Mouse (Mus musculus) olfactory bulb, adult 2 months (tissue): ENCODE data around the gene Polr3c. TPM values are rescaled to one million over a fixed set of nuclear protein-coding genes. Genes with fewer than 3 reads are reported as not detected.
"Not testable (repeated sequence)": the region's sequence is repeated elsewhere in the genome, so short reads cannot be mapped to it uniquely, and the experiment has no call there.

Experiments used
- H3K27ac ChIP-seq: fragments of 200-500 bp; 2 replicates; pipeline ENCODE4 v1.5.1; 2012; ENCODE audit warnings: low read depth, low read length; ENCODE audit not compliant: insufficient read depth
- H3K4me1 ChIP-seq: fragments of 200-500 bp; 2 replicates; pipeline ENCODE4 v1.6.1; 2012; ENCODE audit warnings: low read length; ENCODE audit not compliant: control insufficient read depth, insufficient read depth
- H3K4me3 ChIP-seq: fragments of 200-500 bp; 2 replicates; pipeline ENCODE4 v1.5.1; 2012; ENCODE audit warnings: mild to moderate bottlenecking, low read depth, low read length, moderate library complexity; ENCODE audit not compliant: insufficient read depth
- CTCF ChIP-seq: fragments of 200-500 bp; IDR thresholded peaks from 2 replicates; pipeline ENCODE4 v1.5.1; 2012; ENCODE audit warnings: low read depth, mild to moderate bottlenecking, low read length, moderate library complexity; ENCODE audit not compliant: insufficient read depth
- POLR2A ChIP-seq: fragments of 200-500 bp; IDR thresholded peaks from 2 replicates; pipeline ENCODE4 v1.6.1; 2012; ENCODE audit warnings: mild to moderate bottlenecking, low read depth, low read length, moderate library complexity; ENCODE audit not compliant: insufficient read depth
- whole genome bisulfite sequencing: fragments of 180-500 bp; shearing (Covaris S2); methylation state at CpG from one replicate; pipeline ENCODE4 v1.1.7; 2018; 5-methylcytosine and 5-hydroxymethylcytosine counted together
- polyA plus RNA-seq: library from polyadenylated mRNA; stranded (reverse); fragments of >200 nt; gene quantifications from 2 replicates; pipeline ENCODE4 v1.2.4, GENCODE M21; 2012; ENCODE audit warnings: low replicate concordance; ENCODE audit not compliant: missing spikeins, insufficient read depth, insufficient read length

The Polr3c gene
- polyA plus RNA-seq, 1 experiment = not detected

DNA sequence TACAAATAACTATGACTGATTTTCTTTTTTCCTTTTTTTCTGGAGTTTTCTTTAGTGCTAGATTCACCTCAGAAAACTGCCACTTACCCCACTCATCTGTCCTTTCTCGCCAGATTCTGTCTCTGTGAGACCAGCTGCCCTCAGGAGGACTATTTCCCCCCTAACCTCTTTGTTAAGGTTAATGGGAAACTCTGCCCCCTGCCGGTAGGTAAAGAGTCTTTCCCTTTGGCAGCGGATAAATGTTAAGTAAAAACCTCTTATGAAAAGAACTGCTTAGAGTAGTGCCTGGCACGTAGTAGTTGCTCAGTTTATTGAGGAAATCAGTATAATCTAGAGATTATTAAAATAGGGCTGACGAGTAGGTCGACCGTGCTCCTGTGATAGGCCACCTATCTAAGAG, 27.1 kb downstream of the Polr3c start:
- no peak overlapping the region for H3K4me3 ChIP-seq
- no peak overlapping the region for H3K27ac ChIP-seq
- no peak for TF ChIP-seq CTCF
- TF ChIP-seq POLR2A = no peak
- 56% methylated on average over 7 of the region's 7 CpGs for WGBS
- peaks cover 8% of the 10 kb centered on the region for H3K4me1 ChIP-seq

DNA sequence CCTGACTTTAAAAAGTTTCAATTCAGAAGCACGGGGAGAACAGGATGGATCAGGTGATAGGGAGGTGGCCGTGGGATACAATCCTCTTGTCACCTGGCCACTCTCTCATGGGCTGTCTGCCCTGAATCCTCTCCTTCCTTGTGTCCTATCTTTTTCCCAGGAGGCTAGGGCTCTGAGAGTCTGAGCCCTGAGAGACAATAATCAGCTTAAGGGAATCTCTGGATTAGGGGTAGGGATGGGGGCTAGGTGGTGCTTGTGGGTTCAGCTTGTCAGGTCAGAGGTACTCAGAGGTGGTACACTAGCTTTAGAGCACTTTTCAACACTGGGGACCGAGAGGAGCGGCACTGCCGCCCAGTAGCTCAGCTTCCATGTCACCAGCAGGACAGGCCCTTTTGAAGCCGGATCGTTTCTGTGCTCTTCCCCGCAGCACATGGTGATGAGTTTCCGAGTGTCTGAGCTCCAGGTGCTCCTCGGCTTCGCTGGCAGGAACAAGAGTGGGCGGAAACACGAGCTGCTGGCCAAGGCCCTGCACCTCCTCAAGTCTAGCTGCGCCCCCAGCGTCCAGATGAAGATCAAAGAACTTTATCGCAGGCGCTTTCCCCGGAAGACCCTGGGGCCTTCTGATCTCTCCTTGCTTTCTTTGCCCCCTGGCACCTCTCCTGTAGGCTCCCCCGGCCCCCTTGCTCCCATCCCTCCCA, 28.3 kb downstream of the Polr3c start:
- peaks cover 8% of the 10 kb centered on the region for H3K4me1 ChIP-seq
- TF ChIP-seq CTCF (no peak), POLR2A (no peak)
- 63% methylated on average over 19 of the region's 19 CpGs for WGBS

DNA sequence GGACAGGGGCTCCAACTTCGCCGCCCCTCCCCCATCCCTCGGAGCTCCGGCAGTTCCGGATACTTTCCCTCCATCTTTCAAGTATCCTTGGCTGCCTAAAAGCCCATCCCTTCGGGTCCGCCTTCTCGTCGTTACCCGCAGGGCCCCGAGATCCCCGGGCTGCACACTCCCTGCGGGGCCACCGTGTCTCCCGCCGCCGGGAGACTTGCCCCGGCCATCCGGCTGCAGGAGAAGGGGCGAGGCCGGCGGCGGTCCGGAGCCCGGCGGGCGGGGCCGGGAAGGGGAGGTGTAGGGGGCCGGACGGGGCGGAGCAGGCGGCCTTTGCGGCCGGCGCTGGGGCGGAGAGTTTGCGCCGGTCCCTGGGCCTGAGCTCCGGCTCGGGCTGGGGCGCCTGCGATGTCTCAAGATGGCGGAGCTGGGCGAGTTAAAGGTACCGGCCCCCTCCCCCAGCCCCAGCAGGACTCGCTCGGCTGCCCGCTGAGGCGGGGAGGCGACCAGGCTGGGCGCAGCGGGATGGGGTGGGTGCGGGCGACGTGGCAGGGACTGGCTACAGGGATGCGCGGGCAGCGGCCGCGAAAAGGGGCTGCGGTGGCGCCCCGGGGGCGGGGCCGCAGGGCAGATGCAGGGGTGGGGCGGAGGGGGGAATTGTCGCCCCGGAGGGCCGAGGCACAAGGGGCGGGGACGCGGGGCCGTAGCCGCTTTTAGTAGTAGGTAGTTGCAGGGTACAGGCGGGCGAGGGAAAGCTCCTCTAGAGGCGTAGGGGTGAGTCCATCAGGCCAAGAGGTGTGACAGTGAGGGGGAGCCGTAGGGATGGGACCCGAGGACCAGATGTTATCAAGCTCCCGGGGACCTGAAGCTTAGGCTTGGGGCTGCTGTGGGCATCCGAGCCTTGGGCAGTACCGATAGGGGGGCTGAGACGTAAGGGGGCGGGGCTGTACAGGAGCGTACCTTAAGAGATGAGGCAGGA, 30.4 kb downstream of the Polr3c start:
- H3K4me1 ChIP-seq = peaks cover 8% of the 10 kb centered on the region
- WGBS = under 1% methylated on average over 82 of the region's 85 CpGs

More for the DNA sequence above, 28.3 kb downstream of the Polr3c start:
- Histone ChIP-seq H3K4me3 (no peak overlapping the region), H3K27ac (no peak overlapping the region)

DNA sequence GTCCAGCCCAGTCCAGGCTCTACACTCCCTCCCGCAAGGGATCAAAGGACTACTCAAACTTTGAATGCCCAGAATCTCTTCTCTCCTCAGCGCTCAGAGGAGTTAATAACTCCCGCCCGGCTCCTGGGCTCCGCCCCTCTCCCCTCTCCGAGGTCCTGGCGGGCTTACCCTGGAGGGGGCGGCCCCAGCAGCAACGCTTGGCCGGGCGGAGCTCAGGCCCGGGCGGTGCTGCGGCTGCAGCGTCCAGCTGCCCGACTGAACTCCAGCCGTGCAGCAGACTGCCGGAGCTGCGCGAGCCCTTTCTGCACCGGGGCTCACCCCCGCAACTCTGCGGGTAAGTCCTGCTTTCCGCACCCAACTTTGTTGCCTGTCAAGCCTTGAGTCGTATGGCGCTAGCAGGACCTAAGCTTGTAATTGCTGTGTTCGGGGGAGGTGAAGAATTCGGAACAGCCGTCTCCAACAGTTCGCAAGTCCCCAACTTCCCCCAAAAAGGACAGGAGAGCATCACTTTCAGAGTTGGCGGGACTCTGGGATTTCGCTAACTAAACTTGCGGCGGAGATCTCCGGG, 31.1 kb downstream of the Polr3c start, which contains the start of gene Pias3:
Gene Pias3, plus strand, starts transcription at position 187 of the 568 bp plus-strand sequence.
- Histone ChIP-seq H3K27ac (peak within 1 kb of the TSS; percentile 47; the same call in 1 of the 2 replicates), H3K4me3 (peak within 1 kb of the TSS; percentile 80), H3K4me1 (peaks cover 8% of the 10 kb centered on the region)
- TF ChIP-seq CTCF (no peak), POLR2A (no peak)
- under 1% methylated on average over 35 of the region's 35 CpGs for WGBS

More for the DNA sequence above, 30.4 kb downstream of the Polr3c start:
- Histone ChIP-seq H3K4me3 (peak overlapping the region; percentile 80), H3K27ac (peak overlapping the region; percentile 47; the same call in 1 of the 2 replicates)
- TF ChIP-seq POLR2A = no peak
- TF ChIP-seq CTCF = no peak

DNA sequence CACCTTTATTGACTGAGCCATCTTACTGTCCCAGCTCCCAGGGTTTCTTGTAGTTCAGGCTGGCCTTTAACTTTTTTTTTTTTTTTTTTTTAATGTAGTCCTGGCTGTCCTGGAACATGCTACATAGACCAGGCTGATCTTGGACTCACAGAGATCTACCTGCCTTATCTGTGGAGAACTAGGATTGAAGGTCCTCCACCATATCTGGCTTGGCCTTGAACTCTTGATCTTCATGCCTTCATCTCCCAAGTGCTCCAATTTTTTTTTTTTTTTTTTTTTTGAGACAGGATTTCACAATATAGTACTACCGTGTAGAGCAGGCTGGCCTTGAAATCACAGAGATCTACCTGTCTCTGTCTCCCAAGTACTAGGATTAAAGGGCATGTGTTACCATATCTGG, 33.8 kb downstream of the Polr3c start:
- 96% methylated on average over 1 of the region's 1 CpGs for WGBS
- Histone ChIP-seq H3K4me1 (peaks cover 7% of the 10 kb centered on the region; the same call in 1 of the 2 replicates), H3K27ac (no peak overlapping the region), H3K4me3 (no peak overlapping the region)
- TF ChIP-seq CTCF (no peak), POLR2A (no peak)

DNA sequence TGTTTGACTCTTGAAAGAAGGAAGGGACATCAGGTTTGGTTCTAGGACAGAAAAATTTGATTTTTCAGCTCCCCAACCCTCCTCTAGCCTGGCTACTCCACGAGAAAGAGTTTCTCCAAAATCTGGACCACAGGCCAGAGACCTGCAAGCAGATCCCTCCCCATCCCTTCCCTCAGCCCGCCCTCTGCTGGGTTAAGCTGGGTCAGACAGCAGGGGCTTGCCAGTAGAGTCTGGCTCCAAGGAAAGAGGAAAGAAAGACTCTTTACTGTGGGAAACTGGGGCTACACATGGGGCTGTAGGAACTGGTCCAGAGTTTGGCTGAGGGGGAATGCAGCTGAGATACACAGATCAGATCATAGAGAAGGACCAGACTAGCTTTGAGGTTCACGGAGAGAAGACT, 34.9 kb downstream of the Polr3c start:
- 31% methylated on average over 3 of the region's 3 CpGs for WGBS
- Histone ChIP-seq H3K4me1 (peaks cover 7% of the 10 kb centered on the region; the same call in 1 of the 2 replicates), H3K27ac (no peak overlapping the region), H3K4me3 (no peak overlapping the region)
- TF ChIP-seq POLR2A (no peak), CTCF (no peak)

DNA sequence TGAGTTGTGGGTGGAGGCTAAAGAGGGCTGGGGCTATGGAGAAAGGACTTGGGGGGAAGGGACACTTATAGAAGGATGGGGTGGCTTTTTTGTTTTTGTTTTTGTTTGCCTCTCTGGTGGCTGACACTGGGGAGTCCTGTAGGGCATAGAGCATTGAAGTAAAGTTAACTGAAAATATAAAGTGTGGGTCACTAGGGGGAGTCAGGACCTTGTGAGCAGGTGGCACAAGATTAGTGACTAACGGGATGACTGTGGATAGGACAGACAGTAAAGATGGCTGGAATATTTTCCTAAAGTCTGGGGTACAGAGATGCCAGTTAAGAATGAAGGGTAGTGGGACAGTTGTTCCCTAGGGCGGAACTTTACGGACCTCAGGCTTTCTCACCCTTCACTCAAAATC, 37.1 kb downstream of the Polr3c start:
- 73% methylated on average over 3 of the region's 3 CpGs for WGBS
- Histone ChIP-seq H3K27ac (no peak overlapping the region), H3K4me3 (no peak overlapping the region), H3K4me1 (peaks cover 3% of the 10 kb centered on the region; the same call in 1 of the 2 replicates)
- TF ChIP-seq CTCF = no peak
- no peak for TF ChIP-seq POLR2A

DNA sequence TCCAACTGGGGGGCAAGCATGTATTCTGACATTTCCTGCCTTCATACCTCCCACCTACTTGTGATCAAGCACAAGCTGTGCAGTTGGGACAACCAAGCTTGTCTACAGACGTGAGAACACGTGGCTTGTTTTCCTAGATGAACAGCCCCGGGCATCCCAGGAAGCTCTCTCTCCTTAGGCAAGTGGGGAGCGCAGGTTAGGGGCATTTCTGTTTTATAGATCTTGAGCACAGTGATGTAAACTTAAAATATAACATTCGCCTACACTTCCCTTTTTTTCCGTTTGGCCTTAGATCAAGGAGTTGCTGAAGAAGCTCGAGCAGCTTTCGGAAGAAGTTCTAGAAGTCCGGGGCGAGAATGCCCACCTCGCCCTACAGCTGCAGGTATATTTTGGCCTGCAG, 38.6 kb downstream of the Polr3c start:
- Histone ChIP-seq H3K27ac (no peak overlapping the region), H3K4me1 (peaks cover 11% of the 10 kb centered on the region), H3K4me3 (no peak overlapping the region)
- 84% methylated on average over 11 of the region's 11 CpGs for WGBS
- no peak for TF ChIP-seq CTCF
- TF ChIP-seq POLR2A = no peak

DNA sequence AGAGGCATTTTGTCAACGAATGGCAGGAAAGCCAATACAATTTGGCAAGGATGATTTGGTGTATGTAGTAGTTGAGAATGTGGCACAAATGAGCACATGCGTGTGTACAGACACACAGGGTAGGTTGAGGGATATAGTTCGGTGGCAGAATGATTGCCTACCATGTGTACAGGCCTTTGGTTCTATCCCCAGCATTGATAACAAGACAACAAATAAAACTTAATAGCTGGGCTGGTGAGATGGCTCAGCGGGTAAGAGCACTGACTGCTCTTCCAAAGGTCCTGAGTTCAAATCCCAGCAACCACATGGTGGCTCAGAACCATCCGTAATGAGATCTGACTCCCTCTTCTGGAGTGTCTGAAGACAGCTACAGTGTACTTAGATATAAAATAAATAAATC, 41.4 kb downstream of the Polr3c start:
- H3K4me1 ChIP-seq = peaks cover 11% of the 10 kb centered on the region
- 95% methylated on average over 5 of the region's 5 CpGs for WGBS
- H3K4me3 ChIP-seq, H3K27ac ChIP-seq: not testable (repeated sequence)
